Mouse (Mus musculus) T-helper 17 cell (primary cell): Measurements from ENCODE around the gene Gm3376.
"Not testable (repeated sequence)": the region's sequence is repeated elsewhere in the genome, so short reads cannot be mapped to it uniquely, and the experiment has no call there.

Experiments used
- in situ Hi-C, 2 experiments: fragments of 300-600 bp; cut with MboI, MseI; formaldehyde crosslinking; loops; 1 replicate in 1 of 2; 2 replicates in 1 of 2; pipeline ENCODE4 v1.15.1; 2025; ENCODE audit warnings: high pct_unique_total_duplicates in 2 of 2

The Gm3376 gene

DNA sequence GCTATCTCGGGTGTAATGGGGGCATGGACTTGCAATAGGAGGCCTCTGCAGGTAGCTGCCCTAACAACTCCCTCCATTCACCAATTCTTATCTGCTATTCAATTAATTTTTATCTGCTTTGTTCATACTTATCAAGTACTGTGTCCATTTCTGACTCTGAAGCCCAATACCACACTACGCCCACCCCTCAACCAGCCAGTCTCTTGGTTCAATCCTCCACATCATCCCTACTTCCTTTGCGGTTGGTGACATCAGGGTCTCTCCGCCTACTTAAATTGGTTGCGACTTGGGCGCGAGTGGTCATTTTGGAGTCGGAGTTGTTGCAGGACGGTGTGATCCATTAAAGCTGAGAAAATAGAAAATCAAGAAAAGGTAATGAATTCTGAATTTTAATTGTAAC lies at the start of gene Gm3376:
Gene Gm3376 (plus strand): TSS at position 301 of the 400 bp plus-strand sequence.
- in situ Hi-C loops, result not testable (repeated sequence)
